Mouse (Mus musculus): ENCODE measurements around the gene Nenf. TPM values are rescaled to one million over a fixed set of nuclear protein-coding genes. Genes with fewer than 3 reads are reported as not detected.

Nenf gene
- total RNA-seq, 2 experiments from 2014 or later = 54.3 to 62.3 TPM

- no peak for DNase-seq
Observed at GRCm38 (mm10) chr1:191323381-191323780, 5.4 kb upstream of the Nenf start.

- DNase-seq = no peak
Observed at GRCm38 (mm10) chr1:191318686-191319085, 692 bp upstream of the Nenf start.

- no peak for DNase-seq
Observed at GRCm38 (mm10) chr1:191316818-191317217, 1.2 kb downstream of the Nenf start.

GRCm38 (mm10) chr1:191313926-191314325 is 4.1 kb downstream of the Nenf start:
- DNase-seq = no peak

GRCm38 (mm10) chr1:191313158-191313557 is 4.8 kb downstream of the Nenf start:
- DNase-seq = no peak

GRCm38 (mm10) chr1:191312513-191312941 is 5.5 kb downstream of the Nenf start:
- DNase-seq = peak; percentile 82

- peak; percentile 51 for DNase-seq
Observed at GRCm38 (mm10) chr1:191311296-191311898, 6.6 kb downstream of the Nenf start.

GRCm38 (mm10) chr1:191307766-191308455 is 10.1 kb downstream of the Nenf start:
- no peak for DNase-seq

- DNase-seq = no peak
Observed at GRCm38 (mm10) chr1:191306316-191306715, 11.7 kb downstream of the Nenf start.

GRCm38 (mm10) chr1:191305610-191306009 is 12.4 kb downstream of the Nenf start:
- no peak for DNase-seq

GRCm38 (mm10) chr1:191304216-191304615 is 13.8 kb downstream of the Nenf start:
- DNase-seq = no peak

- no peak for DNase-seq
Observed at GRCm38 (mm10) chr1:191303736-191304135, 14.3 kb downstream of the Nenf start.

- DNase-seq = peak; percentile 36
Observed at GRCm38 (mm10) chr1:191301903-191302302, 16.1 kb downstream of the Nenf start.

GRCm38 (mm10) chr1:191299215-191299942 is 18.6 kb downstream of the Nenf start:
- peak; percentile 45 for DNase-seq

- DNase-seq = no peak
Observed at GRCm38 (mm10) chr1:191298304-191298703, 19.7 kb downstream of the Nenf start.

- peak; percentile 55 for DNase-seq
Observed at GRCm38 (mm10) chr1:191296445-191296844, 21.5 kb downstream of the Nenf start.

GRCm38 (mm10) chr1:191295784-191296183 is 22.2 kb downstream of the Nenf start:
- DNase-seq = no peak

GRCm38 (mm10) chr1:191293996-191294795 is 23.8 kb downstream of the Nenf start:
- DNase-seq = no peak

GRCm38 (mm10) chr1:191293051-191293450 is 24.9 kb downstream of the Nenf start:
- DNase-seq = no peak

GRCm38 (mm10) chr1:191292348-191292747 is 25.6 kb downstream of the Nenf start:
- peak; percentile 66 for DNase-seq

- DNase-seq = no peak
Observed at GRCm38 (mm10) chr1:191288762-191289161, 29.2 kb downstream of the Nenf start.

- DNase-seq = no peak
Observed at GRCm38 (mm10) chr1:191284502-191284901, 33.5 kb downstream of the Nenf start.
